Mouse (Mus musculus): ENCODE data around the gene Tmem218.

DNA sequence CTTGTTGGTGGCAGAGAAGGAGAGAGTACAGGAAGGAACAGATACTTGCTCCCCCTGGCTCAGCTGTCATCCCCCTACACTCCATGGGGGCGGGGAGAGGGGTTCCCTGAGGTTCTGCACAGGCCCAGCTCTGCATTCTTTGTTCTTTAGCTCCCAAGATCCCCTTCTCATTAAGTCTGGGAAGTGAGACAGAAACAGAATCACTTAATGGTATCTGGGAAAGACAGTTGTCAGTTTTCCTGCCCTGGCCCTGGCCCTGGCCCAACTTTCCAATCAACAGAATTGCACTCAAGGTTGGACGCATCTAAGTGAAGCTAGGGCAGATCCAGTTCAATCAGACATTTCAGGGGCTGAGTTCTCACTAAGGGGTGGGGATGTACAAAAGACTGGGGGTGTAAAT is 24.8 kb upstream of the Tmem218 start:
- no peak for TF ChIP-seq CTCF (IDR thresholded peaks at IDR 0.05)
- TF ChIP-seq EP300 (IDR thresholded peaks at IDR 0.05) = no peak

Data from lung, postnatal 0 days (tissue).